Mouse (Mus musculus) ES-E14 (cell line): Measurements from ENCODE around the gene Sgsh. TPM values are rescaled to one million over a fixed set of nuclear protein-coding genes. Genes with fewer than 3 reads are reported as not detected.
A peak's percentile ranks its signal among the peaks of the same experiment; 100 is the strongest.

Source experiments
- DNase-seq: peaks from one replicate; pipeline ENCODE4 v3.0.0-alpha.2; 2013; ENCODE audit warnings: low read depth, low spot score
- H3K27ac ChIP-seq: 2 replicates; pipeline ENCODE4 v1.5.1; 2012; ENCODE audit warnings: low read depth, mild to moderate bottlenecking, low read length, moderate library complexity, mixed read lengths; ENCODE audit not compliant: poor library complexity, insufficient read depth, severe bottlenecking
- H3K36me3 ChIP-seq: 2 replicates; pipeline ENCODE4 v1.6.1; 2012; ENCODE audit warnings: mild to moderate bottlenecking, low read length, moderate library complexity, mixed read lengths; ENCODE audit not compliant: control insufficient read depth, poor library complexity, insufficient read depth, severe bottlenecking
- H3K4me1 ChIP-seq, 2 experiments: fragments of 150-350 bp in 1 of 2; sonication (generic) in 1 of 2; 2 replicates each; pipeline ENCODE4 v1.6.1; 2012; ENCODE audit warnings: low read length in 2 of 2, mild to moderate bottlenecking in 1 of 2, mixed read lengths in 1 of 2; ENCODE audit not compliant: control insufficient read depth in 2 of 2, insufficient read depth in 2 of 2, poor library complexity in 1 of 2
- H3K4me3 ChIP-seq, 2 experiments: fragments of 150-350 bp in 1 of 2; sonication (generic) in 1 of 2; 2 replicates each; pipeline ENCODE4 v1.5.1; 2012; ENCODE audit warnings: low read length in 2 of 2, low read depth in 1 of 2, mild to moderate bottlenecking in 1 of 2, mixed read lengths in 1 of 2; ENCODE audit not compliant: insufficient read depth in 1 of 2, poor library complexity in 1 of 2, severe bottlenecking in 1 of 2
- H3K9ac ChIP-seq: 2 replicates; pipeline ENCODE4 v1.6.1; 2012; ENCODE audit warnings: low read depth, mild to moderate bottlenecking, low read length, mixed read lengths; ENCODE audit not compliant: poor library complexity, insufficient read depth, severe bottlenecking
- H3K9me3 ChIP-seq: fragments of 150-350 bp; sonication (generic); 2 replicates; pipeline ENCODE4 v1.6.1; 2012; ENCODE audit warnings: low read depth, mild to moderate bottlenecking, low read length; ENCODE audit not compliant: control insufficient read depth, insufficient read depth
- CHD2 ChIP-seq: IDR thresholded peaks from 2 replicates; pipeline ENCODE4 v1.6.1; 2014; ENCODE audit warnings: mild to moderate bottlenecking, low read depth, low read length, inconsistent platforms
- HCFC1 ChIP-seq: IDR thresholded peaks from 2 replicates; pipeline ENCODE4 v1.6.1; 2012; ENCODE audit warnings: low read length, inconsistent platforms, borderline replicate concordance; ENCODE audit not compliant: insufficient read depth
- MAFK ChIP-seq: IDR thresholded peaks from 2 replicates; pipeline ENCODE4 v1.6.1; 2014; ENCODE audit warnings: mild to moderate bottlenecking, low read depth, low read length, inconsistent platforms; ENCODE audit not compliant: insufficient read depth
- ZC3H11A ChIP-seq: IDR thresholded peaks from 2 replicates; pipeline ENCODE4 v1.6.1; 2012; ENCODE audit warnings: low read depth, mild to moderate bottlenecking, inconsistent platforms, low read length, borderline replicate concordance
- ZNF384 ChIP-seq: IDR thresholded peaks from 2 replicates; pipeline ENCODE4 v1.6.1; 2012; ENCODE audit warnings: low read depth, low read length, inconsistent platforms
- in situ Hi-C, 2 experiments: fragments of 600-800 bp; cut with MboI; formaldehyde crosslinking; loops; one replicate each; pipeline ENCODE4 v1.15.1; 2025; ENCODE audit warnings: low sequenced_read_pairs in 2 of 2, inconsistent platforms in 1 of 2; ENCODE audit not compliant: unreplicated experiment in 2 of 2
- total RNA-seq: library from RNA; depleted of rRNA; stranded (reverse); fragments of 300-350 nt; gene quantifications from 2 replicates; pipeline ENCODE4 v1.2.3, GENCODE M21; 2012

Sgsh gene
- total RNA-seq, 1 experiment: 3.4 TPM

DNA sequence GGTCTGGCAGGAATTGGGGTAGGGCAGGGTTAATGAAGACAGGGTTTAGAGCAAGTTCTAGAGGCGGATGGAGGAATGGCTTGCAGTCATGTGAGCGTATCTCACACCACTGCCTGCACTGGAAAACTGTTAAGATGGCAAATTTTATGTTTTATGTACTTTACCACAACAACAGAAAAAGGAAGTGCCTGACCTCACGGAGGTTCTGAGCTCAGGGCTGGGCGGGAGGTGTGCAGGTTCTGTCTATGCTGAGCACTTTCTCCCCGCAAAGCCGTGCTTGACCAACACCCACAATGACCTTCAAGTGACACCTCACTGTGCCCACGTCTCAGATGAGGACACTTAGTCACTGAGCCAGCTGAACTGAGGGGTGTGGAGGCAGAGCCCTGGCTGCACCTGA lies 3.2 kb downstream of the Sgsh start:
- Histone ChIP-seq H3K4me3 (no peak overlapping the region), H3K27ac (no peak overlapping the region), H3K9me3 (no peaks in the 10 kb centered on the region), H3K9ac (no peak overlapping the region), H3K36me3 (no peaks in the 10 kb centered on the region), H3K4me1 (peaks cover 0 to 5% of the 10 kb centered on the region in 2 experiments; a peak in 1 of 4 replicates)
- no peak for DNase-seq
- TF ChIP-seq ZC3H11A (no peak), HCFC1 (no peak), CHD2 (no peak), MAFK (no peak), ZNF384 (no peak)
- in situ Hi-C loops: no loop called here

DNA sequence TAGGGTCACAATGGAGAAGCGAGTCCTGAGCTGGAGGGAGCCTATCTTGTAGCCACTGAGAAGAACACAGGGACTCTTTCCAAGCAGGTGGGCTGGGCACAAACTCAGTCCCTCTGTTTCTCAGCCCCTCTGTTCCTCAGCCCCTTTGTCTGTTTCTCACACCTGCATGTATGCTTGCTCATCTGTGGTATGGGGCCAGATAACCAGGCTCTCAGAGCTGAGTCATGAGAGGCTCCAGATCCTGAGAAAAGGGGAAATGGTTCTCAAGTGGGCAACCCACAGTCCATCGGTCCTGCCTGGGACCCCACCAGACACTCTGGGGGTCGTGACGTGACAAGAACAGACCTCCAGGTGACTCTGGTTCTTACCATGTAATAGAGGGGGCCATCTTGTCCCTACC lies 8.2 kb downstream of the Sgsh start:
- Histone ChIP-seq H3K4me3 (no peak overlapping the region), H3K9ac (no peak overlapping the region), H3K9me3 (no peaks in the 10 kb centered on the region), H3K4me1 (0 out of 4 replicates have a peak, but pooled peaks cover 0 to 3% of the 10 kb centered on the region in 2 experiments), H3K36me3 (no peaks in the 10 kb centered on the region), H3K27ac (no peak overlapping the region)
- TF ChIP-seq CHD2: no peak
- TF ChIP-seq ZNF384: no peak
- no peak for TF ChIP-seq ZC3H11A
- in situ Hi-C loops: no loop called here
- no peak for DNase-seq

DNA sequence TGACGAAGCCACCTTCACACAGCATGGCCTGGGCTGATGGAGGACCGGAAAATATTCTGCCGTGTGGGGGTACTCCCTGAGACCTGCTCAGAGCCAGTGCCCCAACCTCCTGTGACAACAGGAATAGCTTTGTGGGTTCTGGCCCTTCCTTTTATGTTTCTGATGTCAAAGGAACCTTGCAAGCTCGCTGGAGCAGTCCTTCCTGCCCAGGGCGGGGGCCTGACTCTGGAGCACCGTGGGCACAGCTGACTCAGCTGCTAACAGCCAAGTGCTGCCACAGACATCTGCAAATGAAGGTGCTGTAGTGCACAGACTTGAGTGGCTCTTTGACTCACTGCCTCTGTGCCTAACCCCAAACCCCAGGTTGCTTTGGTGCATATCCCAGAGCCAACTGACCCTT lies 10.5 kb downstream of the Sgsh start:
- no peak overlapping the region for H3K9ac ChIP-seq
- no peak overlapping the region for H3K27ac ChIP-seq
- no peaks in the 10 kb centered on the region for H3K9me3 ChIP-seq
- no peaks in the 10 kb centered on the region for H3K4me1 ChIP-seq
- in situ Hi-C loops: no loop called here
- DNase-seq: no peak
- TF ChIP-seq MAFK: no peak
- TF ChIP-seq ZNF384: no peak
- TF ChIP-seq ZC3H11A: no peak
- no peak for TF ChIP-seq CHD2
- no peak for TF ChIP-seq HCFC1
- no peaks in the 10 kb centered on the region for H3K36me3 ChIP-seq
- no peak overlapping the region for H3K4me3 ChIP-seq

DNA sequence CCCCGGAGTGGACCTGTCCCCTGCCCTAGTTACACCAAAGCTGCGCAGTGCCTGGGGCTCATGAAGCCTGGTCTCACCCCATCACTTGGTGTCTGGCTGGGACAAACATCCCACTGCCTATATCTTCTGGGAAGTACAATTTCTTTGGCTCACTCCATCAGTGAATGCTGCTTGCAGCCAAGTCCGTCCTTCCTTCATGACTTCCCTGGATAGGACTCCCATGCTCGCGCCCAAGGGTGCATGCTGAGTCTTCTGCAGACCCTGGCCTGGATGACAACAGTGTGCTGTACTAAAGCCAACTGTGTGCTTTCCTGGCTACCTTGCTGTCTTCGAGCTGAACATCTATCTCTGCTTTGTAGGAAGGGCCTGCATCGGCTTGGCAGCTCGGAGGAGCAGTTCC lies 11.2 kb downstream of the Sgsh start:
- Histone ChIP-seq H3K9me3 (no peaks in the 10 kb centered on the region), H3K4me3 (no peak overlapping the region), H3K4me1 (no peaks in the 10 kb centered on the region), H3K36me3 (no peaks in the 10 kb centered on the region), H3K9ac (no peak overlapping the region), H3K27ac (no peak overlapping the region)
- in situ Hi-C loops: no loop called here
- TF ChIP-seq ZNF384 (no peak), HCFC1 (no peak)
- no peak for DNase-seq

DNA sequence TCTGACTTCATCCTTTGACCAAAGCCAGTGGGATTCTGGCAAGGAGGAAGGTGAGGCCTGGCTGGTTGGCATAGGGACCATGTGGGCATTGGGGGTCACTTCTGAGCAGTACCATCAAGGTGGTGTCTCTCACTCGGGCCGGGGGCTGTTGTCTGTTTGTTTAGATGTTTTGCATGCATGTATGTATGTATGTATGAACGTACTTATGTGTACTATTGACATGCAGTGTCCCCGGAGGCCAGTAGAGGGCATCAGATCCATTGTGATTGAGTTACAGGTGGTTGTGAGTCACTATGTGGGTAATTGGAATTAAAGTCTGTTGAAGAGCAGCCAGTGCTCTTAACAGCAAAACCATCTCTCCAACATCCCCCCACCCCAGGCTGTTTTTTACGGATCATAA lies 15.7 kb downstream of the Sgsh start:
- TF ChIP-seq ZC3H11A (peak; percentile 24), CHD2 (no peak), MAFK (no peak), ZNF384 (no peak)
- Histone ChIP-seq H3K9ac (no peak overlapping the region), H3K4me1 (no peaks in the 10 kb centered on the region), H3K9me3 (no peaks in the 10 kb centered on the region), H3K4me3 (no peak overlapping the region), H3K36me3 (no peaks in the 10 kb centered on the region), H3K27ac (no peak overlapping the region)
- in situ Hi-C loops: no loop called here
- DNase-seq: peak; percentile 70
